ENCODE assay signal across 19 mouse cellular contexts in the genomic region with DNA sequence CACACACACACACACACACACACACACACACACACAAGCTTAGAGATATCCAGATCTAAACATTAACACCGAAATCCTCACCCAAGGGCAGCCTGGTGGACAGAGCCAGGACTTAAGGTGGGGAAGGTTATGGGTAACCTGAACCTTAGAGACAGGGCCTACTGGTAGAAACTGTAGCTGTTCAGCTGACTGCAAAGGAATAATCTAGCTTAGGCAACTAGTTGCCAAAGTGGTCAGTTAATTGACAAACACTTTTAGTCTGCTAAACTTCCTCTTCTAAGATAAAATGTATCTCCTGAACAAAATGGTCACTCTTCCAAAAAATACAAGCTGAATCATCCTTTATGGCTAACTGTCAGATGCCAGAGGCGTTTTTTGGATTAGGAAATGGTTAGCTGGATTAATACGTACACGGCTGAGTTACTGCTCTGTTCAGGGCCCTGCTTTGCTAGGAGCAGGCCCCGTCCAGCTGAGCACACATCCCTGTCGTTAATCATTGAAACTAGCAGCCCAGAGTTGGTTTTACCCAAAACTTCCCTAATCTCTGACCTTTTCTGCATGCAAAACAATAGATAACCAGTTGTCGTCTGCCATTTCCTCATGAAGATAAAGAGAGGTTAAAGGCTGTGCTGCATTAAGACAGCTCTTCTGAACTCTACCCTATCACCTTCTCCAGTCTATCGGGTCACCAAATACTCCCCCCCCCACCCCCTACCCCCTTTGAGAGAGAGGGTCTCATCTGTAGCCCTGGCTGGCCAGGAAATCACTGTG. TPM values are rescaled to one million over a fixed set of nuclear protein-coding genes. Genes with fewer than 3 reads are reported as not detected.
DNase-seq lines count a peak whose midpoint lies in the region; ATAC-seq and TF ChIP-seq lines count a peak whose summit lies in the region.
"Had no signal": no experiment of that assay in that cellular context is flagged by ENCODE, and none has a peak within 500 bp of the region (broad histone marks: within the 10 kb centered on the region; RNA-seq: fewer than 3 reads in every experiment).

No protein-coding gene starts in this region.

- no peaks in the 10 kb centered on the region for H3K9me3 ChIP-seq in liver, embryonic 15.5 days (replicated peaks)
- no peaks in the 10 kb centered on the region for H3K9me3 ChIP-seq in midbrain, embryonic 14.5 days (ENCODE audit: control insufficient read depth, low read length)
- H3K9me3 ChIP-seq: hindbrain, embryonic 12.5 days; limb, embryonic 10.5 days had no signal

- peak; percentile 62 for ATAC-seq in liver, embryonic 15.5 days (ENCODE audit: insufficient read depth)
- ATAC-seq in neutrophil, adult 5-6 weeks (ENCODE audit: extremely low read depth, insufficient number of reproducible peaks, low FRiP score, poor library complexity, severe bottlenecking), result 0 out of 2 replicates have a peak, but pooled peaks have one; percentile 7
- no peak for ATAC-seq in midbrain, embryonic 14.5 days (ENCODE audit: low FRiP score, low TSS enrichment)
- ATAC-seq in cerebellum, adult (ENCODE audit: insufficient number of reproducible peaks, low FRiP score, low TSS enrichment), result no peak

- DNase-seq in layer of hippocampus, adult 2 months (ENCODE audit: low spot score in 2 of 2), result no peak
- no peak for DNase-seq in layer of hippocampus, postnatal 14 days (ENCODE audit: low spot score in 2 of 2)
- no peak for DNase-seq in midbrain, embryonic 14.5 days
- DNase-seq in heart, postnatal 36 days, result no peak
- DNase-seq: adrenal gland, postnatal 25 days; cerebellum, postnatal 14 days; kidney, adult 9 months; lung, embryonic 14.5 days; retina, postnatal 1 day; thymus, postnatal 4 days had no signal

- no peaks in the 10 kb centered on the region; the same call in 1 of the 2 replicates for H3K27me3 ChIP-seq in liver, embryonic 15.5 days
- no peaks in the 10 kb centered on the region for H3K27me3 ChIP-seq in midbrain, embryonic 14.5 days (ENCODE audit: control insufficient read depth, insufficient read depth, low read length)
- H3K27me3 ChIP-seq: hindbrain, embryonic 12.5 days had no signal

- H3K36me3 ChIP-seq in liver, embryonic 15.5 days (replicated peaks), result no peaks in the 10 kb centered on the region
- no peaks in the 10 kb centered on the region for H3K36me3 ChIP-seq in midbrain, embryonic 14.5 days (ENCODE audit: control insufficient read depth, insufficient read depth, low read length)
- H3K36me3 ChIP-seq: hindbrain, embryonic 12.5 days; limb, embryonic 10.5 days had no signal

- TF ChIP-seq CTCF in layer of hippocampus, adult 2 months (conservative IDR thresholded peaks at IDR 0.05), result no peak
- no peak for TF ChIP-seq CTCF in embryonic fibroblast, embryonic 13.5 days (IDR thresholded peaks at IDR 0.05; ENCODE audit: borderline replicate concordance, insufficient read depth, low read length)

- no peak overlapping the region for H3K9ac ChIP-seq in liver, embryonic 15.5 days
- H3K9ac ChIP-seq in midbrain, embryonic 14.5 days (replicated peaks; ENCODE audit: low read length), result no peak overlapping the region
- H3K9ac ChIP-seq: hindbrain, embryonic 12.5 days; lung, embryonic 14.5 days had no signal

- H3K4me2 ChIP-seq in liver, embryonic 15.5 days, result no peak overlapping the region
- no peak overlapping the region for H3K4me2 ChIP-seq in midbrain, embryonic 14.5 days (ENCODE audit: low read length)
- H3K4me2 ChIP-seq: hindbrain, embryonic 12.5 days; lung, embryonic 14.5 days had no signal

- no peak for TF ChIP-seq POLR2A in embryonic fibroblast, embryonic 13.5 days (IDR thresholded peaks at IDR 0.05; ENCODE audit: low read depth, low read length)

- 0 out of 2 replicates have a peak overlapping the region, but pooled peaks have one; percentile 2 for H3K27ac ChIP-seq in layer of hippocampus, adult 2 months
- H3K27ac ChIP-seq in embryonic fibroblast, embryonic 13.5 days (ENCODE audit: insufficient read depth, low read length), result peak overlapping the region; percentile 49; the same call in 1 of the 2 replicates
- no peak overlapping the region for H3K27ac ChIP-seq in liver, embryonic 15.5 days (replicated peaks)
- no peak overlapping the region for H3K27ac ChIP-seq in midbrain, embryonic 14.5 days (replicated peaks; ENCODE audit: low read depth, low read length)
- H3K27ac ChIP-seq: hindbrain, embryonic 12.5 days; limb, embryonic 10.5 days had no signal

- whole genome bisulfite sequencing in liver, embryonic 15.5 days (ENCODE audit: insufficient replicate concordance), result 9% methylated on average over 8 of the region's 8 CpGs
- WGBS in midbrain, embryonic 14.5 days, result 72% methylated on average over 8 of the region's 8 CpGs

- H3K4me1 ChIP-seq in embryonic fibroblast, embryonic 13.5 days (ENCODE audit: control insufficient read depth, insufficient read depth, low read length), result no peaks in the 10 kb centered on the region; the same call in 1 of the 2 replicates
- H3K4me1 ChIP-seq in liver, embryonic 15.5 days (replicated peaks), result peaks cover 14% of the 10 kb centered on the region
- no peaks in the 10 kb centered on the region for H3K4me1 ChIP-seq in midbrain, embryonic 14.5 days (ENCODE audit: control insufficient read depth, insufficient read depth, low read length)

- no peak overlapping the region for H3K4me3 ChIP-seq in layer of hippocampus, adult 2 months
- no peak overlapping the region for H3K4me3 ChIP-seq in embryonic fibroblast, embryonic 13.5 days (ENCODE audit: insufficient read depth, low read length)
- no peak overlapping the region for H3K4me3 ChIP-seq in liver, embryonic 15.5 days (replicated peaks)
- H3K4me3 ChIP-seq in midbrain, embryonic 14.5 days (replicated peaks; ENCODE audit: low read depth, low read length), result no peak overlapping the region
- H3K4me3 ChIP-seq: hindbrain, embryonic 12.5 days; limb, embryonic 10.5 days had no signal

- intact Hi-C loops in heart, postnatal 36 days (cut with DNase I), result no loop called here

RNA-seq across cellular contexts. Expression of gene Crtam, which starts 54.5 kb away (rescaled TPM):
- total RNA-seq in layer of hippocampus, adult 2 months (2021), result under 1 TPM; 0.12 to 0.36 TPM
- total RNA-seq in layer of hippocampus, postnatal 14 days (2021), result not detected
- not detected in 2 replicates for polyA plus RNA-seq in embryonic fibroblast, embryonic 13.5 days (2011; ENCODE audit: insufficient read length, low read depth, missing spikeins)
- 0.08 TPM in 1 of 2 replicates, not detected in the other for polyA plus RNA-seq in liver, embryonic 15.5 days (2015; fragmentation: Nextera tagmentation; extraction: Ambion mirVana)
- 2.1 TPM in 2 replicates for total RNA-seq in neutrophil, adult 5-6 weeks (2017)
- 0.18 and 0.26 TPM in 2 replicates for polyA plus RNA-seq in midbrain, embryonic 14.5 days (2014; fragmentation: Nextera tagmentation; extraction: Ambion mirVana)
- total RNA-seq in heart, postnatal 36 days (2021), result not detected
- total RNA-seq: gastrocnemius, adult 8-10 months; heart, adult 8-10 months had no signal
- polyA plus RNA-seq: heart, postnatal 0 days had no signal

Comparison
In these comparisons a context has a peak if more than half of its experiments do, and no peak if none do; other contexts are left out.
1. H3K27ac ChIP-seq: peak in layer of hippocampus, adult 2 months (single experiment) and embryonic fibroblast, embryonic 13.5 days (single experiment); none in liver, embryonic 15.5 days (single experiment) and midbrain, embryonic 14.5 days (single experiment).
2. ATAC-seq: peak in liver, embryonic 15.5 days (single experiment) and neutrophil, adult 5-6 weeks (single experiment); none in midbrain, embryonic 14.5 days (single experiment) and cerebellum, adult (single experiment).